Mouse (Mus musculus) kidney, embryonic 14.5 days (tissue): ENCODE measurements around the gene Tcam1. TPM values are rescaled to one million over a fixed set of nuclear protein-coding genes. Genes with fewer than 3 reads are reported as not detected.

ENCODE experiments used
- ATAC-seq: fragments of 200-750 bp; cut with Nextera tagmentation; 2 replicates; pipeline ENCODE4 v1.8.0; 2017; ENCODE audit warnings: moderate number of reproducible peaks, mild to moderate bottlenecking, moderate TSS enrichment, moderate library complexity; ENCODE audit not compliant: low FRiP score, low TSS enrichment
- H3K27ac ChIP-seq: fragments of 300-500 bp; sonication (generic); 2 replicates; pipeline ENCODE4 v1.5.1; 2014; ENCODE audit warnings: low read depth, mild to moderate bottlenecking, low read length, moderate library complexity, mixed read lengths
- H3K27me3 ChIP-seq: fragments of 300-500 bp; sonication (generic); 2 replicates; pipeline ENCODE4 v1.6.1; 2014; ENCODE audit warnings: mild to moderate bottlenecking, low read length; ENCODE audit not compliant: control insufficient read depth, insufficient read depth
- H3K36me3 ChIP-seq: fragments of 300-500 bp; sonication (generic); 2 replicates; pipeline ENCODE4 v1.6.1; 2014; ENCODE audit warnings: low read length, mixed read lengths; ENCODE audit not compliant: control insufficient read depth, insufficient read depth
- H3K4me1 ChIP-seq: fragments of 300-500 bp; sonication (generic); 2 replicates; pipeline ENCODE4 v1.6.1; 2014; ENCODE audit warnings: low read length, mixed read lengths; ENCODE audit not compliant: control insufficient read depth, insufficient read depth
- H3K4me2 ChIP-seq: fragments of 300-500 bp; sonication (generic); replicated peaks from 2 replicates; pipeline ENCODE4 v1.6.1; 2014; ENCODE audit warnings: low read depth, mild to moderate bottlenecking, low read length
- H3K4me3 ChIP-seq: fragments of 300-500 bp; sonication (generic); 2 replicates; pipeline ENCODE4 v1.5.1; 2014; ENCODE audit warnings: mild to moderate bottlenecking, low read length
- H3K9ac ChIP-seq: fragments of 300-500 bp; sonication (generic); 2 replicates; pipeline ENCODE4 v1.6.1; 2014; ENCODE audit warnings: low read depth, mild to moderate bottlenecking, low read length, moderate library complexity
- H3K9me3 ChIP-seq: fragments of 300-500 bp; sonication (generic); 2 replicates; pipeline ENCODE4 v1.6.1; 2016; ENCODE audit warnings: low read length; ENCODE audit not compliant: control insufficient read depth
- WGBS: fragments of 180-500 bp; shearing (Covaris S2); extraction: QIAGEN DNeasy Blood & Tissue Kit; methylation state at CpG from one replicate; pipeline ENCODE4 v1.1.7; 2014; 5-methylcytosine and 5-hydroxymethylcytosine counted together
- polyA plus RNA-seq: library from polyadenylated mRNA; unstranded; fragments of >200 nt; fragmentation: Nextera tagmentation; extraction: Ambion mirVana; gene quantifications from 2 replicates; pipeline ENCODE4 v1.2.1, GENCODE M21; 2014

Tcam1 gene
- polyA plus RNA-seq, 1 experiment from 2014 or later = 1.2 TPM

DNA sequence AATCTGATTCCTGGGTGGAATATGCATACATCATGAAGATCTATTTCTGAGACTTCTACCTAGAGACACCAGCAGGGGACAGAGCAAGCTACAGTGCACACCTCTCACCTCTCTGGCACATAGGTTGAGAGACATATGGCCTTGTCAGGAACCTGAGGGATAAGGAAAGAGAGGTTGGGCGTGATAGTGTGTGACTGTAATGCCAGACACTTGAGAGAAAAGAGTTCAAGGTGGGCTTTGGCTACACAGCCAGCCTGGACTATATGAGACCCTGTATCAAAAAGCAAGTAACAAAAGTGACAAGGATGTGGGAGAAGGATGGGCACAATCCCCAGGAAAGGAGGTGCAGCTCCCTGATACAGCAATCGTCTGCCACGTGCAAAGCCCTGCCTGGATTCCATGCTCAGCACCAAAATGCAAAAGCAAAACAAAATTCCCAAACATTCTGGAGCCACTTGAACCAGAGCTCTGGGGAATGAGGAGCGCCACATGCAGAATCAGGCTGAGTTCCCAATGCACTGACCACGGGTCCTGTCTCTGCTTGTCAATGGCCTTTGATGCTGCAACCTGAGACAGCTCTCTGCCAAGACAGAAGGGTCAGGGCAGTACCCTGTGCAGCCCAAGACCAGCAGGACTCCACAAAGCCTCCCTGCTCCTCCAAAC lies 5.2 kb upstream of the Tcam1 start:
- Histone ChIP-seq H3K4me3 (peak overlapping the region; percentile 78), H3K36me3 (peaks cover 17% of the 10 kb centered on the region), H3K27me3 (no peaks in the 10 kb centered on the region), H3K4me2 (peak overlapping the region; percentile 76), H3K9ac (peak overlapping the region; percentile 94), H3K4me1 (peaks cover 38% of the 10 kb centered on the region), H3K27ac (peak overlapping the region; percentile 91; the same call in 1 of the 2 replicates), H3K9me3 (no peaks in the 10 kb centered on the region)
- 22% methylated on average over 5 of the region's 5 CpGs for WGBS
- ATAC-seq = no peak

GRCm38 (mm10) chr11:106271794-106272643 lies 4.5 kb upstream of the Tcam1 start:
- peak; percentile 37; the same call in 1 of the 2 replicates for ATAC-seq
- H3K4me1 ChIP-seq = peaks cover 38% of the 10 kb centered on the region
- 2% methylated on average over 41 of the region's 41 CpGs for WGBS

DNA sequence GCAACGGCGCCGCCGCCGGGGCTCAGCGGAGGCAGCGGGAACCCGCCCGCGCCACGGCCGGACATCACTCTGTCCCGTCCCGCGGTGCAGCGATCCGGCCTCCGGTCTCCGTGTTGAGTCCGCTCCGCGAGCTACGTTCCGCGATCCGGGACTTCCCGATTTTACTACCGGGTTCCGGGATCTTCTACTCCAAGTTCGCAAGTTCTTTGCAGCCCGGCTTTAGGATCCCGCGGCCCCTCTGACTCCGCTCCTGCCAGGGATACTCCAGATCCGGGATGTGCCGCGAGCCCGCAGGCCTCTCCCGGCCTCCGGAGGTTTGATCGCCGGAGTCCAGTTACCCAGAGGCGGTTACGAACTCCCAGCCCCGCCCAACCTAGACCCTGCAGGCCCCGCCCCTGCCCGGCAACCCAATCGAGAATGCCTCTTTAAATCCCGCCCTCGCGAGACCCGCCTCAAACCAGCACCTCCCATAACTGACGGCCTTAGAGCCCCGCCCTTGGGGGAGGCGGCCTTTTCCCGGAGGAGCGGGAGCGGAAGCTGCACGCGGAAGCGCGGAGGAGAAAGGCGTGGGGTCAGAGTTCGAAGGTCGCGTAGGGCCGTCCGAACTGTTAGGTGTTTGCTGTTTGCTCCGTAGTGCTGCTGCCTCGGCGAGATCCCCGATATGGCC lies 3.7 kb upstream of the Tcam1 start, which contains the start of gene Smarcd2:
TSS of gene Smarcd2 (minus strand) at position 329 of the 667 bp plus-strand sequence.
- H3K9me3 ChIP-seq = no peaks in the 10 kb centered on the region
- peaks cover 2% of the 10 kb centered on the region for H3K36me3 ChIP-seq
- peaks cover 34% of the 10 kb centered on the region for H3K4me1 ChIP-seq
- H3K4me2 ChIP-seq = peak within 1 kb of the TSS; percentile 76
- under 1% methylated on average over 66 of the region's 72 CpGs for WGBS
- peak within 1 kb of the TSS; percentile 78 for H3K4me3 ChIP-seq
- H3K27ac ChIP-seq = peak within 1 kb of the TSS; percentile 91
- peak within 1 kb of the TSS; percentile 94 for H3K9ac ChIP-seq
- peak; percentile 94 for ATAC-seq
- no peaks in the 10 kb centered on the region for H3K27me3 ChIP-seq

More at GRCm38 (mm10) chr11:106271794-106272643, 4.5 kb upstream of the Tcam1 start:
- H3K9me3 ChIP-seq = no peaks in the 10 kb centered on the region
- H3K9ac ChIP-seq = peak overlapping the region; percentile 94
- peak overlapping the region; percentile 91 for H3K27ac ChIP-seq
- no peaks in the 10 kb centered on the region for H3K27me3 ChIP-seq
- H3K4me3 ChIP-seq = peak overlapping the region; percentile 78
- peak overlapping the region; percentile 76 for H3K4me2 ChIP-seq
- peaks cover 9% of the 10 kb centered on the region for H3K36me3 ChIP-seq

DNA sequence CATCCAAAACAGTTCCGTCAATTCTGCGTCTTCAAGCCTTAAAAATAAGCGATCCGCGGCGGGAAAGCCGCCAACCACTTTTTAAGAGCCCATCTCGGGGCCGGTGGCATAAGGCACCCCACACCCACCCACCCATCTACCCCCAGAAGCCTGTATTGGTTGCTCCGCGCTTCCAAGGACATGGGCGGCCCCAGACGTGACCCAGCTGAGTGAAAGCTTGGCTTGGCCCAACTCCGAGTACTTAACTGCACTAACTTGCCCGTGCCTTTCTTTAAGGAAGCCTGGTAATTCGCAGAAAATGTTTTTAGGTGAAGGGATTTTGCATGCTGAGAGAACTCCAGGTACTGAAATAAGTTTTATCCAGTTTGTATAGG lies 3.2 kb upstream of the Tcam1 start:
- Histone ChIP-seq H3K27ac (peak overlapping the region; percentile 84), H3K4me1 (peaks cover 28% of the 10 kb centered on the region), H3K9me3 (no peaks in the 10 kb centered on the region), H3K4me3 (peak overlapping the region; percentile 78), H3K9ac (peak overlapping the region; percentile 60), H3K36me3 (no peaks in the 10 kb centered on the region; the same call in 1 of the 2 replicates), H3K4me2 (peak overlapping the region; percentile 68), H3K27me3 (no peaks in the 10 kb centered on the region)
- peak; percentile 11; the same call in 1 of the 2 replicates for ATAC-seq
- WGBS = 10% methylated on average over 16 of the region's 16 CpGs

- H3K4me3 ChIP-seq = no peak overlapping the region
- peaks cover 23% of the 10 kb centered on the region for H3K4me1 ChIP-seq
- H3K9ac ChIP-seq = no peak overlapping the region
Measured at GRCm38 (mm10) chr11:106273811-106274210, 2.7 kb upstream of the Tcam1 start.

DNA sequence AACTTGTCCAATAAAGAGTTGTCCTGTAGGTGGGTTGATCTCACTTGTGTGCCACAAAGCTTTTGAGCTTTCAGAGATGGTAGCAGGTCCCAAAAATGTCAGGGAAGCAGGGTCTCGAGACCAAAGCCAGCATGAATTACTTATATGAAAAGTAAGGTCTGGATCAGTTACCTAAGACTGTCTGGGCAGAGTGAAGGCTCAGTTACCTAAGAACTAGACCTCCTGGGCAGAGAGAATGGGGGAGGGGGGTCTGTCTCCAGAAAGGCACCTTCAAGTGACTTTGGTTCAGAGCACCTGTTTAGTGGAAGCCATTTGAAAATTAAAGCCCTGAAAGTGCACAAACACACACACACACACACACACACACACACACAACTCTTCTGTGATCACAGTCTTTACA lies 2.1 kb upstream of the Tcam1 start:
- H3K36me3 ChIP-seq = no peaks in the 10 kb centered on the region
- H3K9ac ChIP-seq = no peak overlapping the region
- H3K27me3 ChIP-seq = no peaks in the 10 kb centered on the region
- H3K9me3 ChIP-seq = no peaks in the 10 kb centered on the region
- ATAC-seq = no peak
- H3K4me2 ChIP-seq = no peak overlapping the region
- no peak overlapping the region for H3K4me3 ChIP-seq
- peak overlapping the region; percentile 48; the same call in 1 of the 2 replicates for H3K27ac ChIP-seq
- H3K4me1 ChIP-seq = peaks cover 18% of the 10 kb centered on the region
- WGBS = 63% methylated on average over 1 of the region's 1 CpGs

More at GRCm38 (mm10) chr11:106273811-106274210, 2.7 kb upstream of the Tcam1 start:
- 93% methylated on average over 6 of the region's 6 CpGs for WGBS
- Histone ChIP-seq H3K36me3 (no peaks in the 10 kb centered on the region), H3K4me2 (no peak overlapping the region), H3K9me3 (no peaks in the 10 kb centered on the region), H3K27me3 (no peaks in the 10 kb centered on the region), H3K27ac (peak overlapping the region; percentile 48; the same call in 1 of the 2 replicates)
- no peak for ATAC-seq

GRCm38 (mm10) chr11:106274971-106275411 lies 1.5 kb upstream of the Tcam1 start:
- Histone ChIP-seq H3K4me3 (no peak overlapping the region), H3K4me1 (peaks cover 15% of the 10 kb centered on the region), H3K4me2 (no peak overlapping the region), H3K9me3 (no peaks in the 10 kb centered on the region), H3K9ac (no peak overlapping the region), H3K36me3 (no peaks in the 10 kb centered on the region), H3K27ac (peak overlapping the region; percentile 48; the same call in 1 of the 2 replicates), H3K27me3 (no peaks in the 10 kb centered on the region)
- 32% methylated on average over 7 of the region's 7 CpGs for WGBS
- ATAC-seq = peak; percentile 23

- H3K4me1 ChIP-seq = no peaks in the 10 kb centered on the region
- no peak overlapping the region for H3K4me3 ChIP-seq
- no peak for ATAC-seq
- 79% methylated on average over 6 of the region's 6 CpGs for WGBS
- H3K4me2 ChIP-seq = no peak overlapping the region
- H3K36me3 ChIP-seq = no peaks in the 10 kb centered on the region
- no peak overlapping the region for H3K9ac ChIP-seq
- H3K27me3 ChIP-seq = no peaks in the 10 kb centered on the region
- H3K27ac ChIP-seq = no peak overlapping the region
- H3K9me3 ChIP-seq = no peaks in the 10 kb centered on the region
Measured at GRCm38 (mm10) chr11:106282452-106282851, 6.0 kb downstream of the Tcam1 start.
